Mouse (Mus musculus): ENCODE data around the gene 8030411F24Rik. TPM values are rescaled to one million over a fixed set of nuclear protein-coding genes. Genes with fewer than 3 reads are reported as not detected.
"Not testable (repeated sequence)": the region's sequence is repeated elsewhere in the genome, so short reads cannot be mapped to it uniquely, and the experiment has no call there.

The 8030411F24Rik gene
- total and polyA plus RNA-seq, 2 experiments from 2014 or later = not detected

- H3K27ac ChIP-seq (ENCODE audit: low read depth, low read length) = no peak overlapping the region
- no peaks in the 10 kb centered on the region for H3K27me3 ChIP-seq (ENCODE audit: insufficient read depth, low read length)
- DNase-seq = no peak
- H3K9ac ChIP-seq = no peak overlapping the region
- H3K9me3 ChIP-seq (ENCODE audit: low read length) = no peaks in the 10 kb centered on the region
- H3K4me1 ChIP-seq (ENCODE audit: insufficient read depth) = no peaks in the 10 kb centered on the region
- no peak for TF ChIP-seq CTCF (IDR thresholded peaks at IDR 0.05; ENCODE audit: low read depth)
- 71% methylated on average over 1 of the region's 1 CpGs for WGBS
- no peaks in the 10 kb centered on the region for H3K36me3 ChIP-seq (ENCODE audit: insufficient read depth)
- H3K4me2 ChIP-seq (ENCODE audit: low read depth) = no peak overlapping the region
- no peak for ATAC-seq
- H3K4me3 ChIP-seq (ENCODE audit: low read depth, low read length) = no peak overlapping the region
These were observed 27.4 kb upstream of the 8030411F24Rik start for GRCm38 (mm10) chr2:148754310-148754846.

- Histone ChIP-seq H3K4me3 (ENCODE audit: low read depth, low read length) (no peak overlapping the region), H3K36me3 (ENCODE audit: insufficient read depth) (no peaks in the 10 kb centered on the region), H3K4me2 (ENCODE audit: low read depth) (no peak overlapping the region), H3K27me3 (ENCODE audit: insufficient read depth, low read length) (no peaks in the 10 kb centered on the region), H3K27ac (ENCODE audit: low read depth, low read length) (no peak overlapping the region), H3K9ac (no peak overlapping the region), H3K9me3 (ENCODE audit: low read length) (no peaks in the 10 kb centered on the region), H3K4me1 (ENCODE audit: insufficient read depth) (no peaks in the 10 kb centered on the region)
- no peak for TF ChIP-seq CTCF (IDR thresholded peaks at IDR 0.05; ENCODE audit: low read depth)
- no peak for DNase-seq
- WGBS = 88% methylated on average over 1 of the region's 1 CpGs
- ATAC-seq = no peak
These were observed 18.0 kb upstream of the 8030411F24Rik start for GRCm38 (mm10) chr2:148763648-148764388.

- DNase-seq; H3K4me1 ChIP-seq (ENCODE audit: insufficient read depth); H3K27ac ChIP-seq (ENCODE audit: low read depth, low read length); H3K27me3 ChIP-seq (ENCODE audit: insufficient read depth, low read length); ATAC-seq; H3K9ac ChIP-seq; H3K4me2 ChIP-seq (ENCODE audit: low read depth); H3K36me3 ChIP-seq (ENCODE audit: insufficient read depth); H3K9me3 ChIP-seq (ENCODE audit: low read length); H3K4me3 ChIP-seq (ENCODE audit: low read depth, low read length): not testable (repeated sequence)
- 82% methylated on average over 4 of the region's 4 CpGs for WGBS
These were observed 10.4 kb upstream of the 8030411F24Rik start, which contains the start of gene Cst11 for GRCm38 (mm10) chr2:148771397-148771796. TSS of gene Cst11 (minus strand) at chr2:148771497.

- ATAC-seq (no peak), DNase-seq (no peak)
- WGBS = 95% methylated on average over 6 of the region's 6 CpGs
- Histone ChIP-seq H3K4me1 (ENCODE audit: insufficient read depth) (no peaks in the 10 kb centered on the region), H3K27me3 (ENCODE audit: insufficient read depth, low read length) (no peaks in the 10 kb centered on the region), H3K9ac (no peak within 1 kb of the TSS), H3K36me3 (ENCODE audit: insufficient read depth) (no peaks in the 10 kb centered on the region), H3K4me3 (ENCODE audit: low read depth, low read length) (no peak within 1 kb of the TSS), H3K9me3 (ENCODE audit: low read length) (no peaks in the 10 kb centered on the region), H3K4me2 (ENCODE audit: low read depth) (no peak within 1 kb of the TSS), H3K27ac (ENCODE audit: low read depth, low read length) (no peak within 1 kb of the TSS)
- no peak for TF ChIP-seq CTCF (IDR thresholded peaks at IDR 0.05; ENCODE audit: low read depth)
These were observed 7.3 kb downstream of the 8030411F24Rik start, which contains the start of gene Cst12 for GRCm38 (mm10) chr2:148789142-148789541. TSS of gene Cst12 (plus strand) at chr2:148789361.

GRCm38 (mm10) chr2:148798485-148798884 lies 16.7 kb downstream of the 8030411F24Rik start, which contains the start of gene Cst8:
TSS of gene Cst8 (plus strand) at chr2:148798785.
- DNase-seq (no peak), ATAC-seq (no peak)
- no peak within 1 kb of the TSS for H3K4me2 ChIP-seq (ENCODE audit: low read depth)
- no peaks in the 10 kb centered on the region for H3K9me3 ChIP-seq (ENCODE audit: low read length)
- H3K4me1 ChIP-seq (ENCODE audit: insufficient read depth) = no peaks in the 10 kb centered on the region
- H3K27me3 ChIP-seq (ENCODE audit: insufficient read depth, low read length) = no peaks in the 10 kb centered on the region
- TF ChIP-seq CTCF (IDR thresholded peaks at IDR 0.05; ENCODE audit: low read depth) = no peak
- no peak within 1 kb of the TSS for H3K4me3 ChIP-seq (ENCODE audit: low read depth, low read length)
- no peak within 1 kb of the TSS for H3K9ac ChIP-seq
- no peak within 1 kb of the TSS for H3K27ac ChIP-seq (ENCODE audit: low read depth, low read length)
- no peaks in the 10 kb centered on the region for H3K36me3 ChIP-seq (ENCODE audit: insufficient read depth)
- 87% methylated on average over 1 of the region's 1 CpGs for WGBS

GRCm38 (mm10) chr2:148801491-148801921 lies 19.7 kb downstream of the 8030411F24Rik start:
- no peaks in the 10 kb centered on the region for H3K4me1 ChIP-seq (ENCODE audit: insufficient read depth)
- no peak overlapping the region for H3K9ac ChIP-seq
- WGBS = 53% methylated on average over 3 of the region's 3 CpGs
- ATAC-seq (no peak), DNase-seq (no peak)
- no peaks in the 10 kb centered on the region for H3K36me3 ChIP-seq (ENCODE audit: insufficient read depth)
- TF ChIP-seq CTCF (IDR thresholded peaks at IDR 0.05; ENCODE audit: low read depth) = no peak
- H3K27me3 ChIP-seq (ENCODE audit: insufficient read depth, low read length) = no peaks in the 10 kb centered on the region
- H3K4me2 ChIP-seq (ENCODE audit: low read depth) = no peak overlapping the region
- no peak overlapping the region for H3K27ac ChIP-seq (ENCODE audit: low read depth, low read length)
- no peaks in the 10 kb centered on the region for H3K9me3 ChIP-seq (ENCODE audit: low read length)
- no peak overlapping the region for H3K4me3 ChIP-seq (ENCODE audit: low read depth, low read length)

GRCm38 (mm10) chr2:148806696-148807095 lies 24.9 kb downstream of the 8030411F24Rik start:
- no peaks in the 10 kb centered on the region for H3K4me1 ChIP-seq (ENCODE audit: insufficient read depth)
- H3K9ac ChIP-seq = no peak overlapping the region
- ATAC-seq (no peak), DNase-seq (no peak)
- no peak overlapping the region for H3K4me2 ChIP-seq (ENCODE audit: low read depth)
- no peak overlapping the region for H3K27ac ChIP-seq (ENCODE audit: low read depth, low read length)
- no peaks in the 10 kb centered on the region for H3K9me3 ChIP-seq (ENCODE audit: low read length)
- no peaks in the 10 kb centered on the region for H3K36me3 ChIP-seq (ENCODE audit: insufficient read depth)
- H3K4me3 ChIP-seq (ENCODE audit: low read depth, low read length) = no peak overlapping the region
- no peak for TF ChIP-seq CTCF (IDR thresholded peaks at IDR 0.05; ENCODE audit: low read depth)
- H3K27me3 ChIP-seq (ENCODE audit: insufficient read depth, low read length) = no peaks in the 10 kb centered on the region
- 79% methylated on average over 6 of the region's 6 CpGs for WGBS

Measured in forebrain, postnatal 0 days (tissue).